Mouse (Mus musculus): ENCODE results near the gene Fos. TPM values are rescaled to one million over a fixed set of nuclear protein-coding genes. Genes with fewer than 3 reads are reported as not detected.

Gene Fos
- total RNA-seq, 2 experiments from 2014 or later, result 14.6 to 17.2 TPM

DNA sequence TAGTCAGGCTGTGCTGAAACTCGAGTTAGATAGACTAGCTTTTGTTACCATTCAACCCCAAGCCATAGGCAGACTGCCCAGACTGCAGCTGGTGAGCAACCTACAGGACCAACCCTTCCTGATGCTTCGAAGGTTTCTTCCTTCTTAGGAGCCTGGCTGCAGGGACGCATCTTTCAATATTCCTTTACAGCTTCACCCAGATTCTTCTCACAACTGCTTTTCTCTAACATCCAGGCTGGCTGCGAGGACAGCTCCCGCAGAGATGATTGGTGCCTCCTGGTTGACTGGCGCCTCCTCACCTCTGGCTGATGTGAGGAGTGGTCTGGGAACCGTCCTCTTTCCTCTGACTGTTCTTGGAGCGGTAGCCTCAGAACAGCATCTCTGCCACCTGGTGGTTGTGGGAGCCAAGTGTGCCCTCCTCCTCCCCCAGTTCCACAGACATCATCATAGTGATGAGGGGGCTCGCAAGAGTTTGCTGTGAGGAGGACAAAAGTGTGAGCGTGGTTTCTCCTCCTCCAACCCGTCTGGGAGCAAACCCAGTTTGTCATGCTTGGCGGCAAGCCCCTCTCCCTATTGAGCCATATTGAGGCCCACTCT, 14.0 kb downstream of the Fos start:
- peak; percentile 69 to 71 for DNase-seq

- no peak for DNase-seq
Measured at GRCm38 (mm10) chr12:85489232-85489886, 15.7 kb downstream of the Fos start.

- no peak for DNase-seq
Measured at GRCm38 (mm10) chr12:85490096-85490820, 16.6 kb downstream of the Fos start.

GRCm38 (mm10) chr12:85490991-85491390, 17.3 kb downstream of the Fos start:
- DNase-seq, result no peak

GRCm38 (mm10) chr12:85492084-85492645, 18.5 kb downstream of the Fos start:
- peak in 1 of 2 experiments; percentile 37 for DNase-seq

GRCm38 (mm10) chr12:85496336-85496735, 22.6 kb downstream of the Fos start:
- no peak for DNase-seq

- DNase-seq, result peak; percentile 39 to 51
Measured at GRCm38 (mm10) chr12:85496755-85497154, 23.1 kb downstream of the Fos start.

DNA sequence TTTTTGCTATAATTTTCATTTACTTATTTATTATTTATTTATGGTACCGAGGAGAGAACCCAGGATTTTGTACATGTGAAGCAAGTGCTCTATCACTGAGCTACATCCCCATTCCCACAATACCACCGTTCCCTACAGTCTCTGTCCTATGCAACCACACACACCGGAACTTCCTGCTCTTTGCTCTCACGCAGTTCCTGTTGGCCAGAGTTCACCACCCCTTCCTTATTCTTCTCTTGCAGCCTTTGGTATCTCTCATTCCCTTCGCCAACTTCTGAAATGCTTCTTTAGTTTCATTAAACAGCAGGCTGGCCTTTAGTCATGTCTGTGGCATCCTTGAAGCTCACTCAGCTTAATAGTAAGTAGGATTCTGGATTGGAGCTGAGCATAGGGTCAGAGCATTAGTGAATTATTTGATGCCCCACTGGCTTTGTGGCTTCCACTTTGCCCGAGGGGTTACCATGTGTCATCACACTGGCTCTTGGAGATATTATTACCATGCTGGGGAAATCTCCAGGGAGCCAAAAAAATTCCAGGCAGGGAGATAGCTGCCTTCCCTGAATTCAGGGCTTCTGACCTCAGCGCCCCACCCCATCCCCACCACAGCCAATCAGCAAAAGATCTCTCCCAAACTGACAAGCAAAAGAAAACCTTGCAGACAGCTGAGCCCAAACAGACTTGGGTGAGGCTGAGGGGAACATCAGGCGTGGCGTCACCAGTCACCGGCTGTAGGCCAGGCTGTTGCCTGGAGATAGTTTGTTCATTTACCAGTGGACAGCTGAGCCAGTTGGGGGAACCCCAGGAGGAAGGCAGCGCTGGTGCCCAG, 23.8 kb downstream of the Fos start:
- no peak for DNase-seq

DNA sequence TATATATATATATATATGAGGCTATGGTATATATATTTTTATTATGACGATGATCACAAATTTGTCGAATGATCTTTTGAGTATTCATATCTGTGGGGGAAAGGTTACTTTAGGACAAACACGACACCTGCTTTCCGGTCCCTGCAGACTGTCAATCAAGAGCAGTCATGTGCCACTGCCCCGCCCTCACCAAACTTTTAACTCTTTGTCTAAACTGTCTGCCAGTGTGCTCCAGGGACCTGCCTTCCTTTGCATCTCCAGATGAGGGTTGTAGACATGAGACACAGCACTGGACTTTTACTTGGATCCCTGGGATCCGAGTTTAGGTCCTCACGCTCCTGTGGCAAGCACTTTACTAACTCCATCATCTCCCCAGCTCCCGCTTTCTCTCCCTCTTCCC, 25.3 kb downstream of the Fos start:
- no peak for DNase-seq

GRCm38 (mm10) chr12:85502682-85503081, 29.0 kb downstream of the Fos start:
- DNase-seq, result no peak

DNA sequence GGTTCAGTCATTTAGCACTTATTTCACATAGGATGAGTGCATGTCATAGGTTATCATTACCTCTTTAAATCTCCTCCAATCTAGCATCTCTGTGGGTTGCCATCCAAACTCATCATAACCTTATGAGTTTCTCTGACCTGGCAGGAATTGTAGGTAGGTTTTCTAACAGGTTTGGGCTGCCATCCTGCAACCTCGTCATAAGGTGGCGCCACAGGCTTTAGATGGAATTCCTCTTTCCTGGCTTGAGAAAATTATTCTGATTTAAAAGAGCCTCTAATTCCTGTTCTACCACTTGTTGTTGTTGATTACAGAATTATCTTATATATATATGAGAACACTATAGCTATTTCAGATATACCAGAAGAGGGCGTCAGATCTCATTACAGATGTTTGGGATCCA, 34.5 kb downstream of the Fos start:
- DNase-seq, result no peak

DNA sequence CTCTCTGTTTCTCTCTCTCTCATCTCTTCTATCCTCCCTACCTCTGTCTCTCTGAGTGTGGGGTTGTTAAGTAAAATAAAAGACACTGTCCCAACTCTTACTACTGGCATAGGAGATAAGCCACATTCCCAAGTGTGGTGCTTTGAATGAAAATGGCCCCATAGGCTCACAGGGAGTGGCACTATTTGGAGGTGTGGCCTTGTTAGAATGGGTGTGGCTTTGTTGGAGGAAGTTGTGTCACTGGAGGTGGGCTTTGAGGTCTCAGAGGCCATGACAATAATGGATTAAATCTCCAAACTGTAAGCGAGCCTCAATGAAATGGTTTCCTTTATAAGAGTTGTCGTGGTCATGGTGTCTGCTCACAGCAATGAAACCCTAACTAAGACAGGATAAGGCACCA, 36.3 kb downstream of the Fos start:
- DNase-seq, result no peak

DNA sequence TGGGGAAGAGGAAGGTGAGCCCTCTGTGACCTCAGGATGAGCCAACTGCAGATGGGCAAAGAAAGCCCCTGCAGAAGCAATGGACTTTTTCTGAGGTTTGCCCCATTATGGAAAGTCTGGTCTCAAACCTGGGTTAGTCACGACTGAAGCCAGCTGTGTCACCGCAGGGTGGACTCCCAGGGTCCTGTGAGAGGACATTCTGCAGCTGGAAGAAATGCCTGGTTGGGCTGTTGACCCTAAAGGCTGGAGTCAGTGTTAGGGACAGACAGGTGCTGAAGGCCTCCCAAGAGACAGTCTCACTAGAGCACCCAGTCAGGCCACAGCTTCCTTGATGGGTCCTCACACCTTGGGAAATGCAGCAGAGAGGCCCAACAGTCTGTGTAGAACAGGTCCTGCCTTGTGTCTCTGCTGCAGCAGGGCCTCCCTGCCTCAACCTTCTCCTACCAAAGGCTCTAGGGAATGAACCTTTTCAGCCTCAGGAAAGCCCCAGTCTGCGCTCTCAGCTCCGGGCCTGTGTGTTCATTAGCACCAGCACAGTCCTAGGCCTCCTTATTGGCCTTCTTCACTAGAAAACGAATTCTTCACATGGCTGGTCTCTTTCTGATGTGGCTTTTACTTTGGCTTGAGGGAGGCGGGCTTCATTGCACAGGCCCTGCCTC, 40.2 kb downstream of the Fos start:
- DNase-seq, result no peak

DNA sequence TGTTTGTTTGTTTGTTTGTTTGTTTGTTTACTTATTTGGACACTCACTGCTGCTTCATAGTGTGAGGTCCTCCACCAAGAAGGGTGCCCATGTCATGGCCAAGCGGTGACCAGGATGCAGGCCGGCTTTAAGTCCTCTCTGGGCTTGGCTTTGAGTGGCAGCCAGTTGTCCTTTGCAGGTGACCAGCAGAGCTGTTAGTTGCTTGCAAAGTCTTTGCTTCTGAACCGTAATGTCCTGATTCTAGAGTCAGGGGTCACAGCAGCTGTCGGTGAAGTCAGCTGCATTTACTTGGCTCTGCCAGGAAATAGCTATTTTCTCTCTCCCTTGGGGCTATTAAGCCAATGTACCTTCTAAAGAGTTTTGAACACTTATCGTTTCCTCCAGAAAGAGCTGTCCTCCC, 41.3 kb downstream of the Fos start:
- DNase-seq, result no peak

DNA sequence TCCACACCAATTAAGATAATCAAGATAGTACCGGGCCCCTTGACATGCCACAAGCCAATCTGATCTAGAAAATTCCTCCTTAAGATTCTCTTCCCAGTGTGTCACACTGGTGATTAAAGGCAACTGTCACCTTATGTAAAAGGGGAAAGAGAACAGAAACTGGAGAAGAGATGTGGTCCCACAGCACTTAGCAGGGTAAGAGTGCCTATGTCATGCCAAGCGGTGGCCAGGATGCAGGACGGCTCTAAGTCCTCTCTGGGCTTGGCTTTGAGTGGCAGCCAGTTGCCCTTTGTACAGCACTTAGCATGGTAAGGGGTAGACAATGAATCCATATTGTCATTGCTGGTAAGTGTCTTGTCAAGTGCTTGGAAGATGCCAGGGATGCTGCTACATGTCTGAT, 42.2 kb downstream of the Fos start:
- no peak for DNase-seq

- DNase-seq, result no peak
Measured at GRCm38 (mm10) chr12:85517339-85517738, 43.6 kb downstream of the Fos start.

DNA sequence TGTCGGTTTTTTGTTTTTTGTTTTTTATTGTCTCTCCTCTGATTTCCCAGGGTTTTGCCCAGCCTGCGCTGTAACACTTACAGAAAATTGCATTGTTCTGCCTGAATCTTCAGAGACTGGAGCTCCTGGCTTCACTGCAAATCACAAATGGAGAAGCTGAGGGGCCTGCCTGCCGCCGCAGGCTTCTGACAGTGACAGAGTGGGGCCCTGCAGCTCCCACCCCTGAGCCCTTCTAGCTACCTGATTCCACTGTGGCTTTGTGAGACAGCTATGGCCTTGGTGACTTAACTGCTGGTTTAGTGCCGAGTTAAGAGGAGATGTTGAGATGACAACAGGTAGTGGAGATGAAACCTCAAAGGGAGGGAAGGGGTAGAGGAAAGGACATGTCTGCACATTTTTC, 44.3 kb downstream of the Fos start:
- DNase-seq, result no peak

DNA sequence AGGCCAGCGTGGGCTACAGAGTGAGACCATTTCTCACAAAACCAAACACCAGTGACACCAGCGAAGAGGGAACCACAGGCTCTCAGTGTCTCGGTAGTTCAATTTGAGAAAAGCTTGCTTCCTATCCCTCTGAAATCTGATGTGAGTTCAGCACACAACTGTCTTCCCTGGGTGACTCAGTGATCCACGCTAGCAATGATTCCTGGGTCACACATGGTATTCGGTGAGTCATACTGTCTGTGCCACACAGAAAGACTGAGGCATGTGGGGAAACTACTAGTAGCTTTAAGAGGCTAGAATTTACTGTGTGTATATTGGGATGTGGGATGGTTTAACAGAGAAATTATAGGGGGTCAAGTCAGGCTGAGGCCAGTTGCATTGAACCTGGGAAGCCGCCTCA, 45.9 kb downstream of the Fos start:
- no peak for DNase-seq

DNA sequence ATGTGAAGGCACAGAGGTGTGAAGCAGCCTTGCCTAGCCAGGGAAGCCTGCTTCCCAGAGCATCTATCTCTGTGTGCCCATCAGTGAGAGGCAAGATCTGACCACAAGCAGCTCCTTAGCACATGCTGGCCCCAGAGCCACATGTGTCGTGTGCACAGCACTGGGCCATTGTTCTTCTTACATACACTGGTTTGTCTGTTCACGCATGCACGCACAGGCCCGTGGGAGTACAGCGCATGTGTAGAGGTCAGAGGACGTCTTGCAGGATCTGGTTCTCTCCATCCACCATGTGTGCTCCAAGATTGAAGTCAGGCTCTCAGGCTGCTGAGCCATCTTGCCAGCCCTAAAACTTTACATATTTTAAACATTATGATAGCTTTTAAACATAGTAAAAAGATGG, 47.4 kb downstream of the Fos start:
- no peak for DNase-seq

GRCm38 (mm10) chr12:85521673-85522072, 48.0 kb downstream of the Fos start:
- DNase-seq, result no peak

DNA sequence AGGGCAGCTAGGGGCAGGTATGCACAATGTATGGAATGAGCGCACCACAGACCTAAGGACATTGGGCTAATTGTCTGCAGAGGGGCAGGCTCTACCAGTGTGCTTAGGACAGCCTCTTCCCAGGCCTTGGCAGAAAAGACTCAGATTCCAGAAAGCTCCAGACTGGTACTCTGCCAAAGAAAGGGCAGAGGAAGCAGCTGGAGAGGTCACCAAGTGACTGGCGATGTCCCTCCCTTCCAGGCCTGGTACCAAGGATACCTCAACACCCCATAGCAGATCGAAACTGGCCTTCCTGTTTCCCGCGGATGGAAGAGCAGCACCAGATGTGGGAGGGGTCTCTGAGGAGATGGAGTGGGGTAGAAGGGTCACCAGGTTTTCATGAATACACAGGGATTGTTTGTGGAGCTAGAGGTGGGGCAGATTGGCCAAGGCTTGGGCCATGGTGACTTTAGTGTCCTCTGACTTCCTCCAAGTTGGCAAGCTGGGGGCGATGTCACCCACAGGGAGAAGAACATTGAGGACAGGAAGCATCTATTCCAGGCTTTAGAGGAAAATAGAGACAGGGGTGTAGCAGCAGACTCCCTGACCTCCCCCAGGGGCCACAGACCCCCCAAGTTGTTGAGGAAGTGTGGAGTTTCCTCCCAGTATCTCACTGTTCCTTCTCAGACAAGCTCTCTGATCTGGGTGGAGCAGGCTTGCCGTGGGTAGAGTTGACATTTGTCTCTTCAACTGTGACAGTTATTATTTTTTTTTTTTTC, 49.1 kb downstream of the Fos start:
- no peak for DNase-seq
